Mouse (Mus musculus) erythroblast, embryonic 14.5 days (primary cell): ENCODE data around the gene Asb1.

Source experiments
- GATA1 ChIP-seq: IDR thresholded peaks from 2 replicates; pipeline ENCODE4 v1.6.1; 2012; ENCODE audit warnings: low read length, inconsistent platforms, mixed read lengths
- TAL1 ChIP-seq: IDR thresholded peaks from 3 replicates; pipeline ENCODE4 v1.6.1; 2012; ENCODE audit warnings: low read length, inconsistent platforms, mixed read lengths

DNA sequence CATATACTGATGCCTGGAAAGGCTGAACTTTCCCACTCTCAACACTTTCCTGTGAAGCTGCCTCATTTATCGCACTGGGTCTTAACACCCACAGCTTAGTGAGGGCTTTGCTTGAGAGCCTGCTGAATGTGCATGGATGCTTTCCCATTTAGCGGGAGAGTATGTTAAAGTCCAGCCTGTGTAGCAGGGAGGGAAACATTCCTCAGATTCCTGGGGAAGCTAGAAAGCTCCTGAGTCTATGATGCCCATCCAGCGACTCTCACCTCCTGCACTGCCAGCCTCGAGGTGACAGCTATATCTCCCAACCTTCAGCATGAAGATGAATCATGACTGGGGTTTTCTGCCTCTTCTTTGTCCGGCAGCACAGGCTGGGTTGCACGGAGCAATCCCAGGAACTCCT lies 49.4 kb downstream of the Asb1 start:
- TF ChIP-seq GATA1: no peak
- no peak for TF ChIP-seq TAL1
